In genomic region chr11:16606435-16607214, GRCm38 (mm10) we compare ENCODE assay signal across 27 mouse cellular contexts.
DNase-seq lines count a peak whose midpoint lies in the region; ATAC-seq and TF ChIP-seq lines count a peak whose summit lies in the region.
"Had no signal": no experiment of that assay in that cellular context is flagged by ENCODE, and none has a peak within 500 bp of the region (broad histone marks: within the 10 kb centered on the region; RNA-seq: fewer than 3 reads in every experiment).

No protein-coding gene starts in this region.

- dilution Hi-C loops in CH12.LX (cut with MboI; ENCODE audit: extremely low pct_ligation_motif_present, extremely low pct_unique_long_range_greater_than_20kb, low sequenced_read_pairs) = no loop called here

- no peak overlapping the region for H3K27ac ChIP-seq in CH12.LX (ENCODE audit: insufficient read depth, low read depth)
- 0 out of 2 replicates have a peak overlapping the region, but pooled peaks have one; percentile 19 for H3K27ac ChIP-seq in embryonic facial prominence, embryonic 10.5 days (replicated peaks)
- peak overlapping the region; percentile 81 for H3K27ac ChIP-seq in limb, embryonic 15.5 days
- H3K27ac ChIP-seq: forebrain, embryonic 10.5 days; forebrain, embryonic 15.5 days; hindbrain, embryonic 13.5 days; lung, embryonic 15.5 days; midbrain, embryonic 12.5 days; neural tube, embryonic 13.5 days had no signal

- TF ChIP-seq CTCF in CH12.LX (conservative IDR thresholded peaks at IDR 0.05 in 1 of 2, IDR thresholded peaks at IDR 0.05 in 1 of 2; ENCODE audit: low read depth in 2 of 2, low read length in 2 of 2) = no peak

- H3K4me1 ChIP-seq in CH12.LX (ENCODE audit: control insufficient read depth in 1 of 2, insufficient read depth in 2 of 2) = peaks cover 3 to 37% of the 10 kb centered on the region in 2 experiments; a peak in 3 of 4 replicates
- H3K4me1 ChIP-seq in embryonic facial prominence, embryonic 10.5 days = peaks cover 10% of the 10 kb centered on the region; the same call in 1 of the 2 replicates
- H3K4me1 ChIP-seq in limb, embryonic 15.5 days = peaks cover 17% of the 10 kb centered on the region
- H3K4me1 ChIP-seq: forebrain, embryonic 10.5 days; forebrain, embryonic 15.5 days; hindbrain, embryonic 13.5 days; lung, embryonic 15.5 days; megakaryocyte, embryonic 14.5 days; midbrain, embryonic 12.5 days; neural tube, embryonic 13.5 days had no signal

- no peak overlapping the region for H3K4me2 ChIP-seq in CH12.LX (ENCODE audit: insufficient read depth, low read depth, poor library complexity, severe bottlenecking)
- no peak overlapping the region for H3K4me2 ChIP-seq in limb, embryonic 15.5 days
- H3K4me2 ChIP-seq: forebrain, embryonic 15.5 days; hindbrain, embryonic 13.5 days; liver, embryonic 11.5 days; lung, embryonic 15.5 days; midbrain, embryonic 12.5 days; neural tube, embryonic 13.5 days had no signal

- 74% methylated on average over 7 of the region's 7 CpGs for WGBS in embryonic facial prominence, embryonic 10.5 days
- 36% methylated on average over 7 of the region's 7 CpGs for WGBS in limb, embryonic 15.5 days

- ATAC-seq in limb, embryonic 15.5 days (ENCODE audit: insufficient number of reproducible peaks, low FRiP score, low TSS enrichment, low read depth) = peak; percentile 71
- ATAC-seq: CD4-positive, CD25-positive, alpha-beta regulatory T cell, adult 4 months; forebrain, embryonic 15.5 days; intestine, postnatal 0 days had no signal

- H3K36me3 ChIP-seq in CH12.LX (replicated peaks in 1 of 2; ENCODE audit: control insufficient read depth in 1 of 2, insufficient read depth in 1 of 2, low read length in 1 of 2) = no peaks in the 10 kb centered on the region
- H3K36me3 ChIP-seq in embryonic facial prominence, embryonic 10.5 days (replicated peaks) = no peaks in the 10 kb centered on the region
- H3K36me3 ChIP-seq in limb, embryonic 15.5 days = no peaks in the 10 kb centered on the region
- H3K36me3 ChIP-seq: forebrain, embryonic 10.5 days; forebrain, embryonic 15.5 days; G1E; hindbrain, embryonic 13.5 days; lung, embryonic 15.5 days; midbrain, embryonic 12.5 days; neural tube, embryonic 13.5 days had no signal

- no peak for TF ChIP-seq POLR2A in CH12.LX (IDR thresholded peaks at IDR 0.05; ENCODE audit: low read depth, low read length)

- no peak overlapping the region for H3K9ac ChIP-seq in CH12.LX (ENCODE audit: insufficient read depth, low read depth)
- no peak overlapping the region for H3K9ac ChIP-seq in limb, embryonic 15.5 days
- H3K9ac ChIP-seq: forebrain, embryonic 15.5 days; hindbrain, embryonic 13.5 days; lung, embryonic 15.5 days; midbrain, embryonic 12.5 days; neural tube, embryonic 13.5 days had no signal

- no peak for TF ChIP-seq EP300 in CH12.LX (IDR thresholded peaks at IDR 0.05; ENCODE audit: low read length)

- no peaks in the 10 kb centered on the region for H3K9me3 ChIP-seq in CH12.LX (replicated peaks; ENCODE audit: low read length)
- H3K9me3 ChIP-seq in embryonic facial prominence, embryonic 10.5 days = peaks cover under 1% of the 10 kb centered on the region; the same call in 1 of the 2 replicates
- no peaks in the 10 kb centered on the region for H3K9me3 ChIP-seq in limb, embryonic 15.5 days
- H3K9me3 ChIP-seq: forebrain, embryonic 10.5 days; forebrain, embryonic 15.5 days; G1E; hindbrain, embryonic 13.5 days; lung, embryonic 15.5 days; midbrain, embryonic 12.5 days had no signal

- no peak for DNase-seq in CH12.LX (ENCODE audit: extremely low read depth)
- DNase-seq in embryonic facial prominence, embryonic 10.5 days (ENCODE audit: low spot score) = no peak
- DNase-seq in fibroblast of lung, adult 2 months (ENCODE audit: low read depth) = peak; percentile 74
- DNase-seq in heart, adult 18-20 months = no peak
- DNase-seq in layer of hippocampus, postnatal 25 days (ENCODE audit: extremely low spot score in 1 of 2, low spot score in 1 of 2) = no peak
- no peak for DNase-seq in T-cell, adult 2 months (ENCODE audit: low spot score)
- DNase-seq: adrenal gland, postnatal 14 days; cerebellum, adult 11 months; cerebellum, adult 9-10 months; embryo, embryonic 11 days; heart, postnatal 14 days; kidney, postnatal 14 days; layer of hippocampus, adult 9-11 months; lung, postnatal 36 days; thymus, postnatal 4 days had no signal

- no peak overlapping the region for H3K4me3 ChIP-seq in CH12.LX (replicated peaks in 1 of 3; ENCODE audit: low read depth in 2 of 3, low read length in 2 of 3, poor library complexity in 1 of 3)
- H3K4me3 ChIP-seq in embryonic facial prominence, embryonic 10.5 days = no peak overlapping the region
- no peak overlapping the region for H3K4me3 ChIP-seq in limb, embryonic 15.5 days
- H3K4me3 ChIP-seq: forebrain, embryonic 10.5 days; forebrain, embryonic 15.5 days; hindbrain, embryonic 13.5 days; lung, embryonic 15.5 days; megakaryocyte, embryonic 14.5 days; midbrain, embryonic 12.5 days; neural tube, embryonic 13.5 days had no signal

- in situ Hi-C loops in CH12.LX (cut with MboI; ENCODE audit: low pct_ligation_motif_present, low pct_unique_long_range_greater_than_20kb, low sequenced_read_pairs) = no loop called here

- no peaks in the 10 kb centered on the region for H3K27me3 ChIP-seq in CH12.LX (replicated peaks)
- no peaks in the 10 kb centered on the region for H3K27me3 ChIP-seq in embryonic facial prominence, embryonic 10.5 days (replicated peaks; ENCODE audit: low read depth, poor library complexity, severe bottlenecking)
- no peaks in the 10 kb centered on the region for H3K27me3 ChIP-seq in limb, embryonic 15.5 days
- H3K27me3 ChIP-seq: forebrain, embryonic 15.5 days; hindbrain, embryonic 13.5 days; lung, embryonic 15.5 days; megakaryocyte, embryonic 14.5 days; midbrain, embryonic 12.5 days; neural tube, embryonic 13.5 days had no signal

- H3K79me2 ChIP-seq in CH12.LX (replicated peaks; ENCODE audit: control insufficient read depth, extremely low read depth, insufficient read depth, poor library complexity, severe bottlenecking) = no peaks in the 10 kb centered on the region

- TF ChIP-seq RAD21 in CH12.LX (IDR thresholded peaks at IDR 0.05; ENCODE audit: low read depth, low read length) = no peak

TF ChIP-seq in CH12.LX, 34 proteins besides CTCF, POLR2A, EP300 and RAD21:
- TF ChIP-seq CHD1 (IDR thresholded peaks at IDR 0.05; ENCODE audit: low read depth, low read length) (0 out of 2 replicates have a peak, but pooled peaks have one; percentile 35), USF2 (conservative IDR thresholded peaks at IDR 0.05; ENCODE audit: low read depth, low read length) (no peak), CHD2 (IDR thresholded peaks at IDR 0.05; ENCODE audit: low read length) (no peak)
